Mouse (Mus musculus) spleen, adult 2 months (tissue): ENCODE measurements around the gene Npy4r. TPM values are rescaled to one million over a fixed set of nuclear protein-coding genes. Genes with fewer than 3 reads are reported as not detected.

Experiments used
- DNase-seq, 2 experiments: peaks; one replicate each; pipeline versions ENCODE4 v3.0.0 to v3.0.0-alpha.2; 2012 to 2021; ENCODE audit warnings: low spot score in 2 of 2, low read depth in 1 of 2
- H3K27ac ChIP-seq: fragments of 200-500 bp; 2 replicates; pipeline ENCODE4 v1.5.1; 2012; ENCODE audit warnings: low read length, inconsistent platforms; ENCODE audit not compliant: insufficient read depth
- H3K27me3 ChIP-seq: fragments of 200-500 bp; 2 replicates; pipeline ENCODE4 v1.6.1; 2012; ENCODE audit warnings: mild to moderate bottlenecking, moderate library complexity, low read length, inconsistent platforms; ENCODE audit not compliant: control insufficient read depth, insufficient read depth
- H3K36me3 ChIP-seq: fragments of 200-500 bp; 2 replicates; pipeline ENCODE4 v1.6.1; 2012; ENCODE audit warnings: mild to moderate bottlenecking, low read length, inconsistent platforms; ENCODE audit not compliant: control insufficient read depth, insufficient read depth
- H3K4me1 ChIP-seq: fragments of 200-500 bp; 2 replicates; pipeline ENCODE4 v1.6.1; 2011; ENCODE audit warnings: inconsistent platforms; ENCODE audit not compliant: control insufficient read depth, insufficient read depth, insufficient read length
- H3K4me3 ChIP-seq: fragments of 200-500 bp; 2 replicates; pipeline ENCODE4 v1.5.1; 2011; ENCODE audit warnings: mild to moderate bottlenecking, inconsistent platforms; ENCODE audit not compliant: insufficient read depth, insufficient read length; ENCODE audit errors: extremely low read depth
- CTCF ChIP-seq: fragments of 200-500 bp; IDR thresholded peaks from 2 replicates; pipeline ENCODE4 v1.5.1; 2011; ENCODE audit warnings: mild to moderate bottlenecking, inconsistent platforms; ENCODE audit not compliant: insufficient read depth, insufficient read length, insufficient replicate concordance; ENCODE audit errors: extremely low read depth
- POLR2A ChIP-seq: fragments of 200-500 bp; IDR thresholded peaks from 2 replicates; pipeline ENCODE4 v1.6.1; 2011; ENCODE audit warnings: low read depth, low read length, inconsistent platforms
- WGBS: fragments of 180-500 bp; shearing (Covaris S2); methylation state at CpG from one replicate; pipeline ENCODE4 v1.1.7; 2018; 5-methylcytosine and 5-hydroxymethylcytosine counted together
- polyA plus RNA-seq: library from polyadenylated mRNA; depleted of rRNA; stranded (reverse); fragments of >200 nt; gene quantifications from 2 replicates; pipeline ENCODE4 v1.2.3, GENCODE M21; 2012

Gene Npy4r
- polyA plus RNA-seq, 1 experiment: 0.07 TPM

DNA sequence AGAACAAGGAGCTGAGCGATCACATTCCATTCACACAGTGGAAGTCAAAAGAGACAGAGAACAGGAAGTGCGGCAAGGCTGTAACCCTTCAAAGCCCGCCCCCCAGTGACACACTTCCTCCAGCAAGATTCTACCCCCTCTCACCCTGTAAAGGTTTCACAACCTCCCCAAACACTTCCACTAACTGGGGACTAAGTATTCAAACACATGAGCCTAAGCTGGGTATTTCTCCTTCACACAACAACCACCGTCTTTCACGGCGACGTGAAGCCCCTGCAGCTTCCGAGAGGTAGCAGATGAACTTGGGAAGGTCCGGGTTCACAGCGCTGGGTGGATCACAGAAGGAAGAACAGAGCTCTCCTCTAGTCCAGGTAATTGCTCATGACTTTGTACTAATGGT lies 9.4 kb downstream of the Npy4r start:
- Histone ChIP-seq H3K27me3 (no peaks in the 10 kb centered on the region), H3K4me3 (no peak overlapping the region), H3K4me1 (no peaks in the 10 kb centered on the region), H3K36me3 (no peaks in the 10 kb centered on the region), H3K27ac (no peak overlapping the region)
- no peak for TF ChIP-seq POLR2A
- no peak for TF ChIP-seq CTCF
- 95% methylated on average over 10 of the region's 10 CpGs for WGBS
- DNase-seq: no peak

DNA sequence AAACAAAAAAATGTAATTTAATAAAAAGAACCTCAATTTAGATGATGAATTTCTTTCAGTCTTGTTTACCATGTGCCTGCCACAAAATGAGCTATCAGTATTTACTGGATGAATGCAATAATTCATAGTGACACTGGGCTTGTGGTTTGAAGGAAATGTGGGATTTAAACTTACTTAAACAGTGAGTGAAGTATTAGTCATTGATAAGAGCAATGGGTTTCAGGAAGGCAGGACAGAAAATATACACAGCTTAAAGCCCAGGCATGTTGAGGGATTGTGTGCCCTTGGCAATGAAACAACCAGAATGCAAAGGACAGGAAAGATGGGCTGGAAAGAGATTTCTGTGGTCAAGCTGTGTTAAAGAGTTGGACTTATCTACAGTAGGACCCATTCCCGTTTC lies 10.0 kb downstream of the Npy4r start:
- Histone ChIP-seq H3K27ac (no peak overlapping the region), H3K4me3 (no peak overlapping the region), H3K4me1 (no peaks in the 10 kb centered on the region), H3K27me3 (no peaks in the 10 kb centered on the region), H3K36me3 (no peaks in the 10 kb centered on the region)
- no peak for DNase-seq
- TF ChIP-seq CTCF (no peak), POLR2A (no peak)
- WGBS: 63% methylated on average over 1 of the region's 1 CpGs

DNA sequence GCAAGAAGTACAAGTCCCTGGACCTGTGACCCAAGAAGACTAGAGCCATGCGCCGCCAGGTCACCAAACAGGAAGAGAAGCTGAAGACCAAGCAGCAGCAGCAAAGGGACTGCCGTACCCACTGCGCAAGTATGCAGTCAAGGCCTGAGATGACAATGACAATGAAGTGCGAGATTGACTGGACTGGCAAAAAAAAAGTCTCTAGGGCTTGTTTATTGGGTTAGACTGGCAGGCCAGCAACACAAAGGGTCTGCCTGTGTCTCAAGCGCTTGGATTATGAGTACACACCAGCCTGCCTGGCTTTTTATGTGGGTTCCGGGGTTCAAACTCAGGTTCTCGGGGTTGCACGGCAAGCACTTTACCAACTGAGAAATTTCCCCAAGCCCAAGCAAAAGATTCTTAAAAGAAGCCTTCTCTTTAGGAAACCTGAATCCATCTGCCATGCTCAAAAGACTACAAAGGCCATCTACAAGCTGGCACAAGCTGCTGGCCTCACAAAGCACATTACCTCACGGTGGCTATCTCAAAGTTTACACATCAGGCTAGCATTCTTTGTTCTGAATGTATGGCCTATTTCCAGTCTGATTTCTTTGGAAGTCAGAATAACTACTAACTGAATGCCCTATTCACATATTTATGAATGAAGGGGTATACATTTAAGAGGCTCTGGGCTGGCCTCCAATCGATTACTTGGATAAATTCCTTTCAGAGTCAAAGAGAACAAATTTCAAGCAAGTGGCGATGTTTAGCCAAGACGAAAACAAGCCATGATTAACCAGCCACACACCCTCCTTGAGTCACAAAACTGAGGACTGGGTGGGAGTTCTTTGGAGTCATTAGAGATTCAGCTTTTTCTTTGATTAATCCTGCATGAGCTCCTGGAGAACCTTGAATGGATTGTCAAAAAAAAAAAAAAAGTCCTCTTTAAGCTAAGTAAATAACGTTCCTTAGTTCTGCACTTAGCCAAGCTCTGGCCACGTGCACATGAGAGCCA lies 12.3 kb downstream of the Npy4r start:
- no peak overlapping the region for H3K4me3 ChIP-seq
- no peaks in the 10 kb centered on the region for H3K27me3 ChIP-seq
- no peak for DNase-seq
- 91% methylated on average over 15 of the region's 15 CpGs for WGBS
- H3K36me3 ChIP-seq: no peaks in the 10 kb centered on the region
- no peaks in the 10 kb centered on the region for H3K4me1 ChIP-seq
- no peak overlapping the region for H3K27ac ChIP-seq
- TF ChIP-seq POLR2A (no peak), CTCF (no peak)

DNA sequence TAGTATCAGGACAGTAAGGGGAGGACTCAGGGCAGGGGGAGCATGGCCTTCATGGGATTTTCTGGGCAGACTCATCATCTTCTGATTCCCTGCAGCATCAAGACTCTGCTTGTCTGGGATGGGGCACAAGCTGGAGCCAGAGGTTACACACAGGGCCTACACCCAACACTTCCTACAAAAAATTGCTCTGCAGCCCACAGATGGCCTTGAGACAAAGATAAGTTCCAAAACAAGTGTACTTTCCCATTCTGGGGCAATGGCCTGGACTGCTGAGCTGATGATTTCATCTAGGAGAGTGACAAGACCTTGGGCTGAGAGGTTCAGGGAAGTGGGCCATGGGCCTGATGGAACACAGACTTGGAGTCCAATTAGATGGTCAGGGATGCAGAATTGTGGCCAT lies 16.9 kb downstream of the Npy4r start:
- no peaks in the 10 kb centered on the region for H3K36me3 ChIP-seq
- DNase-seq: no peak
- no peak overlapping the region for H3K27ac ChIP-seq
- H3K4me1 ChIP-seq: no peaks in the 10 kb centered on the region
- H3K27me3 ChIP-seq: no peaks in the 10 kb centered on the region
- no peak for TF ChIP-seq POLR2A
- TF ChIP-seq CTCF: no peak
- H3K4me3 ChIP-seq: no peak overlapping the region

DNA sequence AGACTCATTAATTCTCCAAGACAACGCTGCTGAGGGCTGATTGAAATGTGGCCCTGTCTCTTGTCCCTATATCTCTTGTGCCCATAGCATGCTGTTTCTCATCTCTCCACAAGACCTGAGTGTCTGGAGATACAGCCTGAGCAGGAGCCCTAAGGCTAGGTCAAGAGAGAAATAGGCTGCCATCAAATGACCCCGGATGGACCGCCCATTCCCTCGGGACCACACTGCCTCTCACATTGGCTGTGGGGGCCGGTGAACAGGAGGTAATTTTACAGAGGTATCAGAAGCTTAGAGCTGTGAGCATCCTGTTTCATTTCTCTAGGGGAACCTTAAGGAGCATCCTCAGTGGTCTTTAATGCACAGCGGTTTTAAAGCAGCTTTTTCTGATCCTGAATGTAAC lies 21.1 kb downstream of the Npy4r start:
- DNase-seq: no peak
- WGBS: 80% methylated on average over 6 of the region's 6 CpGs
- H3K36me3 ChIP-seq: no peaks in the 10 kb centered on the region
- no peak overlapping the region for H3K4me3 ChIP-seq
- no peaks in the 10 kb centered on the region for H3K27me3 ChIP-seq
- no peaks in the 10 kb centered on the region for H3K4me1 ChIP-seq
- no peak overlapping the region for H3K27ac ChIP-seq
- TF ChIP-seq POLR2A: no peak
- no peak for TF ChIP-seq CTCF

DNA sequence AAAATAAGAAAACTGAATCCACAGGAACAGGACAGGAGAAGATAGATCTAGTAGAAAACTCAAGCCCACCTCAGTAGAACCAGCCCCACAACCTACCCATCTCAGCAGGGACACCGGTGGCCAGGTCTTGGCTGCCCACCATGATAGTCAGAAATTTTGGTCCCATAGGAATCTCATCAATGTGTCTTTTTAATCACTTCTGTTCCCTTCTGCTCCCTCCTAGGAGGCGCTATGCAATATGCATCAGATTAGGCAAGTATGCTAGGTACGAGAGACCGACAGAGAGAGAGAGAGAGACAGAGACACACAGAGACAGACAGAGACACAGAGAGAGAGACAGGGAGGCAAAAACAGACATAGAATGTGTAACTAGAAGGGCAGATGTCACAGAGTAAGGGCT lies 30.6 kb downstream of the Npy4r start:
- Histone ChIP-seq H3K4me3 (no peak overlapping the region), H3K27me3 (no peaks in the 10 kb centered on the region), H3K36me3 (no peaks in the 10 kb centered on the region), H3K4me1 (no peaks in the 10 kb centered on the region), H3K27ac (no peak overlapping the region)
- DNase-seq: no peak
- 91% methylated on average over 4 of the region's 4 CpGs for WGBS
- TF ChIP-seq CTCF (no peak), POLR2A (no peak)

DNA sequence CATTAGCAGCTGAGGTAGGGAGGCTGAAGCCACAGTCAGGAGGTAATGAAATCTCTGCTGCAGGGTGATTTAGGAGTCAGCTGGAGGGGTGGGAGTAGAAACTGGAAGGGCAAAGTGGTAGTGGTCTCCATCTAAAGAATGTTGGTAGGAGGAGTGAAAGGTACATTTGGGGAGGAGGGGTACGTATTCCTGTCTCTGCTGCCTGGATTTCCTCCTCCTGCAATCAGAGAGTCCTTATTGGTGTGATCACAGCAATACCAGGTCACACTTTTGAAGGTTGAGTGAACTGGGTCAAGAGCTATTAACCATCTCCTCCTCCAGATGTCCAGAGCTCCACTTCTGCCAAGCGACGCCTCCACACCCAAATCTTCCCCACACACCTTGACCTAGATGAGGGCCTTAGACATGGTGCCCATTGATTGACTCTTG lies 31.4 kb downstream of the Npy4r start:
- WGBS: 86% methylated on average over 3 of the region's 3 CpGs
- H3K27me3 ChIP-seq: no peaks in the 10 kb centered on the region
- H3K27ac ChIP-seq: no peak overlapping the region
- H3K4me3 ChIP-seq: no peak overlapping the region
- H3K4me1 ChIP-seq: no peaks in the 10 kb centered on the region
- no peak for TF ChIP-seq CTCF
- no peak for TF ChIP-seq POLR2A
- no peaks in the 10 kb centered on the region for H3K36me3 ChIP-seq
- DNase-seq: no peak
